Mouse (Mus musculus) bone marrow, adult 2 months (tissue): ENCODE data around the gene Kalrn. TPM values are rescaled to one million over a fixed set of nuclear protein-coding genes. Genes with fewer than 3 reads are reported as not detected.

Experiments
- H3K27ac ChIP-seq: fragments of 200-500 bp; 2 replicates; pipeline ENCODE4 v1.5.1; 2012; ENCODE audit warnings: low read depth, mild to moderate bottlenecking, control low read depth, inconsistent platforms, low read length; ENCODE audit not compliant: control insufficient read depth, poor library complexity, insufficient read depth
- H3K4me1 ChIP-seq: fragments of 200-500 bp; 2 replicates; pipeline ENCODE4 v1.6.1; 2011; ENCODE audit warnings: low read length; ENCODE audit not compliant: control insufficient read depth, insufficient read depth
- H3K4me3 ChIP-seq: fragments of 200-500 bp; replicated peaks from 2 replicates; pipeline ENCODE3; 2011; ENCODE audit warnings: mild to moderate bottlenecking, low read depth, low read length, control low read depth; ENCODE audit not compliant: control insufficient read depth
- CTCF ChIP-seq: fragments of 200-500 bp; IDR thresholded peaks from 2 replicates; pipeline ENCODE4 v1.5.1; 2011; ENCODE audit warnings: low read length, control low read depth; ENCODE audit not compliant: control insufficient read depth, insufficient read depth
- POLR2A ChIP-seq: fragments of 200-500 bp; IDR thresholded peaks from 2 replicates; pipeline ENCODE4 v1.6.1; 2011; ENCODE audit warnings: low read depth, mild to moderate bottlenecking, control low read depth, low read length, borderline replicate concordance; ENCODE audit not compliant: control insufficient read depth
- WGBS: fragments of 180-500 bp; shearing (Covaris S2); methylation state at CpG from one replicate; pipeline ENCODE4 v1.1.7; 2018; 5-methylcytosine and 5-hydroxymethylcytosine counted together
- polyA plus RNA-seq: library from polyadenylated mRNA; stranded (reverse); fragments of >200 nt; gene quantifications from 2 replicates; pipeline ENCODE4 v1.2.4, GENCODE M21; 2011; ENCODE audit warnings: low replicate concordance; ENCODE audit not compliant: missing spikeins, insufficient read depth, insufficient read length

The Kalrn gene
- polyA plus RNA-seq, 1 experiment = 72.1 TPM

DNA sequence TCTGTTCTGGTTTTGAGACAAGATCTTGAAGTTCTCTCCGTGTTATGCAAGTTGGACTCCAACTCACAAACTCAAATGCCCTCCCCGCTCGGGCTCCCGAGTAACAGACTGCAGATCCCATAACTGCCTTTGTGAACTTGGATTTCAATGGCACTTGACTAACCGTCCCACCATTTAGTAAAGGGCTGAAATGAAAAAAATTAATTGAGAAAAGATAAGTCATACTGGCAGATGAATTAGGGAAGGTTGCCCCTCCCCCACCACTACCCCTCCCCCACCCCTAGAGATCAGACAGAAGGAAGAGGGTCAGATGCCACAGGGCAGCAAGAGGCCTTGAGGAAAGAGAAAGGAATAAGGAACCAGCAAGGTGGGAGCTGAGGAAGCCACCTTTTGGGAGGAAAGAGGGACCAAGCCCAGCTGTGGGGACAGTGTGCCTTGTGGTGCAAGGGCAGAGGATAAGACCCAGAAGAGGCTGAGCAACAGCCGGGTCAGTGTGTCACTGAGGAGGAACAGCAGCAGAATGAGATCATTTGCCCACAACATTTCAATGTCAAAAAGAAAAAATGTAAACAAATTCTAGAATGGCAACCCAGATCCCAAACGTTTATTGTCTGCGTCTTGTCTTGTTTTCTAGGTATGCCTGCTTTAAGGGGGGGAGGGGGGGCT lies 21.4 kb upstream of the Kalrn start:
- no peak for TF ChIP-seq CTCF
- TF ChIP-seq POLR2A = no peak
- H3K4me1 ChIP-seq = no peaks in the 10 kb centered on the region
- no peak overlapping the region for H3K4me3 ChIP-seq
- H3K27ac ChIP-seq = no peak overlapping the region
- WGBS = 66% methylated on average over 8 of the region's 8 CpGs

GRCm38 (mm10) chr16:34592696-34593095 lies 19.4 kb upstream of the Kalrn start:
- Histone ChIP-seq H3K4me3 (no peak overlapping the region), H3K27ac (no peak overlapping the region), H3K4me1 (no peaks in the 10 kb centered on the region)
- WGBS = 47% methylated on average over 2 of the region's 2 CpGs
- TF ChIP-seq POLR2A (no peak), CTCF (no peak)

GRCm38 (mm10) chr16:34591934-34592333 lies 18.6 kb upstream of the Kalrn start:
- Histone ChIP-seq H3K27ac (no peak overlapping the region), H3K4me1 (no peaks in the 10 kb centered on the region), H3K4me3 (no peak overlapping the region)
- TF ChIP-seq POLR2A = no peak
- WGBS = 79% methylated on average over 1 of the region's 1 CpGs

- H3K27ac ChIP-seq = no peak overlapping the region
- H3K4me3 ChIP-seq = no peak overlapping the region
- 84% methylated on average over 4 of the region's 4 CpGs for WGBS
- H3K4me1 ChIP-seq = no peaks in the 10 kb centered on the region
- TF ChIP-seq CTCF (no peak), POLR2A (no peak)
Observed at GRCm38 (mm10) chr16:34579671-34580326, 6.5 kb upstream of the Kalrn start.

DNA sequence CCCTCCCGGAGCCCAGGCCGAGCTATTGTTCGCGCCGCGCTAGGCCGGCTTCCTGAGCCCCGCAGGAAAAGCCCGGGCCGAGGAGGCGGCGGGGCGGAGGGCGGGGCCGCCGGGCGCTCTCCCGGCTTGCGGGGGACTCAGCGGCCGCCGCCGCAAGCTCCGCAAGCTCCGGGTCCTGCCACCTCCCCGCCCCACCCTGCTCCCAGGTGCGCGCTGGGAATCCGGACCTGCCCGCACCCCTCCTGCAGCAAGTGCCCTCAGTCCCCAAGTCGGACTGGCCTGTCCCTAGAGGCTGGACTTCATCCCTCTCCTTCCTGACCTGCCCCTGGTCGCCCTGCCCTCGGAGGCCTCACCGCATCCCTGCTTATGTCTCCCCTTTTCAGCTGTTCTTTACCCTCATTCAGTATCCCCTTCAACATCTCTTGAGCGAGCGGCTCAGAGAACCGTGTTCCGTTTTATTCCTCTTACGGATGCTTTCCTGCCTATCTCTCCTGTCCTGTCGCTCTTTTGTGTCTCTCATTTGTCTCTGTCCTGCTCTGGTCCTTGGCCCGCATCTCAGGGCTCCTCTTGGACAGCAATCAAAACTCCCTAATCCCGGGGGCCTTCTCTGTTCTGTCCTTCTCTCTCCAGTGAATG lies 642 bp upstream of the Kalrn start:
- WGBS = 5% methylated on average over 39 of the region's 42 CpGs
- H3K4me1 ChIP-seq = no peaks in the 10 kb centered on the region
- no peak overlapping the region for H3K4me3 ChIP-seq
- TF ChIP-seq CTCF (no peak), POLR2A (no peak)
- peak overlapping the region; percentile 21; the same call in 1 of the 2 replicates for H3K27ac ChIP-seq

DNA sequence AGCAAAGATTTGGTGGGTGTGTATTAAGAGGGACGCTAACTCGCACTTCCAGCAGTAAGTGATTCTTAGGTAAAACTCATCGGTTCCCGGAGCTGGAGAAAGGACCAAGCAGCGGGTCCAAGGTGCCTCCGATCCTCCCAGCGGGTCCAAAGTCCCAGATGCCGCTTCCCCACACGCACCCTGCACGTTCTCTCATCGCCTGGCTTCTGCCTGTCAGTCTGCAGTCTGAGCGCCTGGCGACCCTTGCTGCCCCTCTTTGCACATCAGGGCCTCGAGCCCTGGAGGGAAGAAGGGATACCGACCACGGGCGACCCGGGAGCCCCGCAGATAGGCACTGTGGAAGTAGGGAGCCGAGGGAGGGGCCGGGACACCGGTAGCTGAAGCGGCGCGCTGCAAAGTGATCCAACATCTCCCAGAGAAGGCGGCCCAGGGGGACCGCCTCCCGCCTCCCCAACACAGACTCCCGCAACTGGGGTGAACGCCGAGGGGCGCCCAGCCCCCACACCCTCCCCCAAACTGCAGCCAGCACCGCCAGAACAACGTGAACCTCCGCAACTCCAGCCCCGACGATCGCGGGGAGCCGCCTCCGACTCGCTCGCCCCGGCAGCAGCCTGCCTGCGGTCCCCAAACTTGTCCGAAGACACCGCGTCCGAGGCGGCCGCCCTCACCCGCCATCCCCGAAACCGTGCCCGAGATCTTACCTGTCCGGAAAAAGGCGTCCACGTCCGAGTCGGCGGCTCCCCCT lies 754 bp downstream of the Kalrn start:
- TF ChIP-seq POLR2A (no peak), CTCF (no peak)
- Histone ChIP-seq H3K27ac (no peak overlapping the region), H3K4me1 (no peaks in the 10 kb centered on the region), H3K4me3 (no peak overlapping the region)
- 1% methylated on average over 61 of the region's 61 CpGs for WGBS

GRCm38 (mm10) chr16:34571931-34572405 lies 1.4 kb downstream of the Kalrn start:
- WGBS = 5% methylated on average over 10 of the region's 10 CpGs
- Histone ChIP-seq H3K27ac (no peak overlapping the region), H3K4me3 (no peak overlapping the region), H3K4me1 (no peaks in the 10 kb centered on the region)
- TF ChIP-seq POLR2A (no peak), CTCF (no peak)

DNA sequence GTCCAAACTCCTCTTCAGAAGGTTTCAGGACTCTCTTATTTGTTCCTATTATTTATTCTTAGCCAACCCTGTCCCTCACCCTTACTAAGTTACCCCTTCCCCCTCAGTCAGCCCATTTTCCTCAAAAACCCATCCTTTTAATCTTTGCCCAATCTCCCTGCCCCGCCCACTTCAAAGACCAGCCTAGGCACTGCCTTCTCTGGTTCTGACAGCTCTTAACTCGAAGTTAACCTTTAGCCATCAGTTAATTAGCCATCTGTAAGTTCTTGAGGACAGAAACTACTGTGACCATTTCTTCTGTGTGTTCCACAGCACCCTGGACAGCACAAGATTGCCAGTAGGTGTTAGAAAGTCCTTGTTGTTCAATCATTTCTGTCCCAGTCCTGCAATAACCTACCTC lies 3.4 kb downstream of the Kalrn start:
- H3K27ac ChIP-seq = no peak overlapping the region
- no peaks in the 10 kb centered on the region for H3K4me1 ChIP-seq
- 40% methylated on average over 2 of the region's 2 CpGs for WGBS
- H3K4me3 ChIP-seq = no peak overlapping the region
- TF ChIP-seq POLR2A (no peak), CTCF (no peak)
